Mouse (Mus musculus) regulatory T cell (primary cell): ENCODE results near the gene Gm6588.

Experiments
- in situ Hi-C: fragments of 300-600 bp; cut with MboI, MseI; formaldehyde crosslinking; loops from one replicate; pipeline ENCODE4 v1.15.1; 2025; ENCODE audit warnings: high pct_unique_total_duplicates

The Gm6588 gene

DNA sequence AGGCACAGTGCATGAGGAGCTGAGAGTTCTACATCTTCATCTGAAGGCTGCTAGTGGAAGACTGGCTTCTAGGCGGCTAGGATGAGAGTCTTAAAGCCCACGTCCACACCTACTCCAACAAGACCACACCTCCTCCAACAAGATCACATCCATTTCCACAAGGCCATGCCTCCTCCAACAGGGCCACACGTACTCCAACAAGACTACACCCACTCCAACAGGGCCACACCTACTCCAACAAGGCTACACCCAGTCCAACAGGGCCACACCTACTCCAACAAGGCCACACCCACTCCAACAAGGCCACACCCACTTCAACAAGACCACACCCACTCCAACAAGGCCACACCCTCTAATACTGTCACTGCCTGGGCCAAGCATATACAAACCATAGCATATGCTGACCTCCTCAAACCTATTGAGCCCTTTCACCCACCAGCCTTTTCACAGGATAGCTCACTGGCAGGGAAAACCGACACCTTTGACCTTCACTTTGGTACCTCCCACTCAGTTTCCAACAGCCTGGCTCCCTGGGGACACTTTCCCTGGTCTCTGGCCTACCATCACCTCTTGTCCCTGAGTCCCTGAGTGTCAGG, 19.9 kb downstream of the Gm6588 start:
- in situ Hi-C loops = no loop called here

DNA sequence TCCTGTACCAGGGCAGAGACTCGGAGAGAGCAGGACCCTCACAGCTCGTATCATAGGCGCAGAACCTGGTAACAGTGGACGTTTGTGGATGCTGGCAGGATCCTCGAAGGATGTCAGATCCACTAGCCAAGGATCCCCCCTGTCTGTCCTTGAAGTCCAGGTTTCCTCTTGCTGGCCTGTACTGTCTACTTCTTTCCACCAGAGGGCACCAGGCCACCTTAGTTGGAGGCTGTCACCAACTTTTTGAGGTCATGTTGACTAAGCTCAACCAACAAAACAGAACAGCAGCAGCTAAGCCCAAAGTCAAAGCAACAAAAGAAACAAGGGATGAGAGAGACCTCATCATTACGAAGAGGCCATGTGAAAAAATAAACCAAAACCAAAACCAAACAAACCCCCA, 20.9 kb downstream of the Gm6588 start:
- in situ Hi-C loops = no loop called here

DNA sequence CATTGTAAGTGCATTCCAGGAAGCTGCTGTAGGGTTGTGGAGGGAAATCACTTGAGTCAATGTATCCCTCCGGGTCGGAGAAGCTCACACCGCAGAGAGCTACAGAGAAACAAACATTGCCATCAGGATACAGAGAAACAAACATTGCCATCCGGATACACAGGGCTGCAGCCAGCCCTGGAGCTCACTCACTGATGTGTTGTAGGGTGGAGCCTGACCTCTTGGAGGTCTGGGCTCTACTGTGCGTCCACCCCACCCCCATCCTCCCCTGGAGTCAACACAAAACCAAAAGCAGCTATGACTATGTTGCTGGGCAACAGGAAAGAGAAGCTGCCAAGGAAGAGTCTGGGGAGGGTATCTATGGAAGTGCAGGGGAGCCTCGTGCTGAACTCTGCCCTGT, 24.2 kb downstream of the Gm6588 start:
- in situ Hi-C loops = no loop called here

DNA sequence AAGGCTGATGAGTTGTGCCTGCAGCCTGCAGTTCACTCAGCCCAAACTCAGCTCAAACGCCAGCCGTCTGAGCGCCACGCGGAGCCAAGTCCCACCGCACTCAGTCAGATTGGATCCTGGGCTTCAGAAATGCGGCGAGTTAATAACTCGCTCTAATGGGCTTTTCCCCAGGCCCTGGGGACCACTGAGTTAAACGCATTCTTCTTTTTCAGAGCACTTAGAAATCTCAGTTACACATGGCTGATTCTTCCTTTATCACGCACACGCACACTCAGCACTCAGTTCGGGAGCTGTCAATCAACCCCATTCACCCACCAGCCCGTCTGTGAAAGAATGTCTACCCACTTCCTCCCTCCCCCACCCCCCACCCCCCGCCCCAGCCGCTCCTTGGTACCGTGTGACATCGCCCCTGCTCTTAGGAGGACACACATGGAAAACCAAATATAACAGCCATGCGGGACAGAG, 32.8 kb downstream of the Gm6588 start:
- in situ Hi-C loops = no loop called here

DNA sequence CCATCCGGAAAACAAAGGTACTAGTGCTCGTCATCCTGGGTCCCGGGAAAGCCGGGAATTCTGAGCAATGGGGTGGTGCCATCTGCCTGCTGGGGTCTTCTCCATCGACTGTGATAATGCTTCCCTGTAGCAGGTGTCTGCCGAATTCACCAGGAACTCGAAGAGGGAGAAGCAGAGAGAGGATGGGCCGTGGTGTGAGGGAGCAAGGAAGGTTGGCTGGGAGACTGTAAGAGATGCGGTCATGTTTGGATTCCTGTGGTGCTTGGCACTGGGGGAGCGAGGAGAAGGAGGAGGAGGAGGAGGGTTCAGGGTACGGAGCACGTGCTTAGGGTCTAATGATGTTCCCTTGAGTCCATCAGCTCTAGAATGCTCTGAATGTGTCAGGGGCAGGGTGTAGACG, 33.3 kb downstream of the Gm6588 start:
- in situ Hi-C loops = no loop called here

DNA sequence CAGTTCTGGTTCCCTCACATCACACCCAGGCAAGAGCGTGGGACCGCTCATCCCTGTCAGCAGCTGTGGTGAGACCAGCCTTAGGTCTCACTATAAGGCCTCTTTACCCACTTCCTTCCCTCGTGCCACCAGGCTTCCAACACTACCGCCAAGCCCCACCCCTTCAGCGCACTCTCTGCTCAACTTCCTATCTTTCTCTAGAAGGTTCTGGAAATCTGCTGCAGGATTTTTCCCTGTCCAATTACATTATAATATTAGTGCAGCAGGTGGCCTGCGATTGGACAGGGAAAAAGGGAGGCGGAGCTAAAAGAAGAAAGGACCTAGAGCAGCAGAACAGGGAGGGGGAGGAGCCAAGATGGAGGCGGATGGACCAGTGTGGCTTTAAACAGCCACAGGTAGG, 33.8 kb downstream of the Gm6588 start:
- in situ Hi-C loops = no loop called here

DNA sequence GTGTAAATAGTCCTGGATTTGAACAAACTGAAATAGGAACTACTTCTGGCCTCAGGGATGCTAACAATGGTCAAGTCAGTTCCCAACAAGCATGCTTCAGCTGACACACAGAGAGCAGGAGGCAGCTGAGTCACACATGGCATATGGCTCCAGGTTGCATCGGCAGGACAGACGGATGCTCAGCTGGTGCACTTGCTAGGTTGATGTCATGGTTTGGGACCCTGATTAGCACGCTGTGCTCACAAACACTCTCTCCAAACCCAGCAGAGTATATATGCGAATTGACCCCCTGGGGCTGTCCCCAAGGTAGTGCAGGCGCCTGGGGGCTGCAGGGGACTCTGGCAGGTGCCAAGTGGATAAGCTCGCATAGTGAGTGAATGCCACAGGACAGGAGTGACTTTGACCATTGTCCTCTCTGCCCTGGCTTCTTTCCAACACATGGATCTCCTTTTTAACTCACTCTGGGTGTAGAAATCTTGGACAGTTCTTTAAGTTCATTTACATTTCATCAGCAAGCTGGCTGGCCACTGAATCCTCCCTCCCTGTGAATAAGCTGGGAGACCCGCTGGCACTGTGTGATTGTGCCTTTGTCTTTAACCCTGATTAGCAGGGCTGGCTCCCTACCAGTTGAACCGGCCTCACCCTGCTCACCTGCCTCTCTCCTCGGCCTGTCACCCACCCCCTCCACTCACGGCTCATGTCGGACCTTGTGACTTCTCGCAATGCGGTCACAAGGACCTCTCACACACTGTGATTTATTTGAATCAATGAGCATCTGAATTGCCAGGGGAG, 35.9 kb downstream of the Gm6588 start:
- in situ Hi-C loops = no loop called here

DNA sequence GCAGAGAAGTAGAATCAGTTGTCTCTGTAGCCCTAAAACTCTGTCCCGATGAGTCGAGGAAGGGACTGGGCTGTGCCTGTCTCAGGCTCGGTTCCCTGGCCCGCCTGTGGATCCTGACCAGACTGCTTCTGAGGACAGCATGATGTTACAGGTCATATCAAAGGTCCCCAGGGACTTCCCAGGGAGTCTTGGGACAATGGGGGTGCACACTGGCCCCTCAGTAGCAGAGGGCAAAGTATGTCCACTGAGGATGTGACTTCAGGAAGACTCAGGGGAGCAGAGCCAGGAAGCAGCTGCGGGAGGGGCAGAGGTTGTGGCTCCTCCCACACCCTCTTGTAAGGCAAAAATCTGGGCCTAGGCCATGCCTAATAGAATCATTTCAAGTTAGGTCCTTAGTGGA, 37.2 kb downstream of the Gm6588 start:
- in situ Hi-C loops = no loop called here

DNA sequence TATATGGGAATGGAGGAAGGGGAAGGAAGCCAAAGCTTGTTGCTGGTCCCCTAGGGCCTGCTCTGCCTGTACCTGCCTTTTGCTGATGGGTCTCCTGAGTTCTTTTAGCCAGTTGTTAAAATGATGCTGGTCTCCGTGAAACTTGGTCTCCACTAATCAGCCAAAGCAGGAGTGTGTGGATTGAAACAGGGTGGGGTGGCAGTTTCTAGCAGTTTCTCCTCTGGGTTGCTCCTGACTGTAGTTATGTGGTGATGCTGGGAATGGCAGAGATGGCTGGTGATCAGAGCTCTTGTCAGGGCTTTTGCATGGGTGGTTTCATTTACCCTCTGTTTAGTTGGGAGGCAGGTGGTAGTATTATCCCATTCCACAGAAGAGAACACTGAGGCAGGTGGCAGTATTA, 38.3 kb downstream of the Gm6588 start:
- in situ Hi-C loops = no loop called here

DNA sequence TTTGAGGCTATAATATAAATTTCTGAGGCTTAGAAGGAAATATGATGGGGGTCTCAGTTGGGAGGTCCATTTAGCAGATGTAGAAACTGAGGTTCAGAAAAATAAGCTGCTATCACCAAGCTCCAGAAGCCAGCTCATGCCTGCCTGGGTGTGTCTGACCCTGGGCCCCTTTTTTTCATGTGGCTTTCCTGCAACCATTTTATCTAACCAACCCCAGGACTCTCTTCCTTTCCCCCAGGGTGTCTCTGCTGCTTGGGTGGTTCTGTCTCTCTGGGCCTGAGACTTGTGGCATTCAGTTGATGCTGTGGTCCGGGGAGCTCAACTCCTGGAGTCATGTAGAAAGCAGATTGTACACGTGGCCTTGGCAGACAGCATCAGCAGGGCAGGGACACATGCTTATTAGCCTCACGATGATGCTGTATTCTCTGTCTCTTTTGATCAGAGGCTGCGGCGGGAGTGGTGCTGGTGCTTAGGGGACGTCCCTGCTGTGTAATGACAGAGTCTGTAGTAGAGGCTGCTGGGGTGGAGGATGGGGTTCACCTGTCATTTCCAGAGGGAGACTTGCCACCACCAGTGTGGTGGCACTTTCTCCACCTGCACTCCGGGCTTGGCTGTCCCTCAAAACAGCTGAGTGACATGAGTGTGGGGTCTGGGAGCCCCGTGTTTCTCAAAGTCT, 39.0 kb downstream of the Gm6588 start:
- in situ Hi-C loops = no loop called here

DNA sequence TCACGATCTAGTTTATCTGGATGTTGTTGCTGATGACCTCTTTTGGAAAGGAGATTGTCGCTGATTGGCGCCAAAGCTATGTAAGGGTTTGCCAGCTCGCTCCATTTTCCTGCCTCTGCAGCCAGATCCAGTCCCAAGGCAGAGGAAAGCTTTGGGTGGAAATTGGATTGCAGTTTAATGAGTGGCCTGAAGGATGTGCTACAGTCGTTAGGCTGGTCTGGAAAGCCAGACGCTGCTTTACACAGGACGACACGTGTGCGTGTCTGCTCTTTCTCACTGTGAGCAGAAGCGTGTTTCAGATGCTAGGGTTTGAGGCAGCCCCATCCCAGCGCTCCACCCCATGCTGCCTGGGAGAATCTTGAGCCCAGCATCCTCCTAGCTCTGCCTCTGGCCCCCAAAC, 42.3 kb downstream of the Gm6588 start:
- in situ Hi-C loops = no loop called here

DNA sequence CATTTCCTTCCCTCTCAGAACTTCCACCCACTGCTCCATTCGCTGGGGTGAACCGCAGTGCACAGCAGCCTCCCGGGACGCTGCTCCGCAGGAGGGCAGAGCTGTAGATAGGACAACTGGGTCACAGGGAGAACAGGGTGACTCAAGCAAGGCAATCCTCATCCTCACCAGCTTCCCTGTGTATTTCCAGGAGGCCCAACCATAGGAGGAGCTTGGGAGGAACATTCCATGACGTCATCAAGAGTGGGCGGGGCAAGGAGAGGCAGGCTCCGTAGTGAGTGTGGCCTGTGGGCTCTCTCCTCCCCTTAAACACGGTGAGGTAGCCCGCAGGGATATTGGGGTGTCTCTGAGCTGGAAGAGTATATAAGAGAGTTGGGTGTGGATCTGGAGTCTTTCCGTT, 44.3 kb downstream of the Gm6588 start:
- in situ Hi-C loops = no loop called here

DNA sequence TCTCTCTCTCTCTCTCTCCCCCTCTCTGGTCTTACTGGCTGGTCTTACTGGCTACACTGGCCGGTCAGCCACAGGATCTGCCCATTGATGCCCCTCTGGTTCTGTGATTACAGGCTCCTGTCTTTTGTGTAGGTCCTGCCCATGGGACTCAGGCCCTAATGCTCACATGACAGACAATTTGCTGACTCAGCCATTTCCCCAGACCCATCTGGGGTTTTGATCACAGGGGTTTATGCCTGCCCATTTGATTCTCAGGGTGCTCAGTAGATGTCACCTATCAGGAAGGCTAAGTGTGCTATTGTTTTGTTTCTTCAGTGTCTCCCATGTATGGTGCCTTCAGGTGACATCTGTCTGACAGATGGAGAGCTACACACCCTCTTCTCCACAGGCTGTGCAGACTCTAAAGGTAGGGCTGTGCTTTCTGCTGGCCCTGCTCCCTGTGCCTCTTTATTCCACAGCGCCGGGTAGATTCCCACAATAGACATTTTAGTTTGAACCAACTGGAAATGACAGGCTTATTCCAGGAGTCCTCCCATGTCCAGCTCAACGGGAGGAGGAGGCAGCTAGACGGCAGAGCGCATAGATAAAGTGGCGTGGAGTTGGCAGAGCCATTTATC, 47.6 kb downstream of the Gm6588 start:
- in situ Hi-C loops = no loop called here

DNA sequence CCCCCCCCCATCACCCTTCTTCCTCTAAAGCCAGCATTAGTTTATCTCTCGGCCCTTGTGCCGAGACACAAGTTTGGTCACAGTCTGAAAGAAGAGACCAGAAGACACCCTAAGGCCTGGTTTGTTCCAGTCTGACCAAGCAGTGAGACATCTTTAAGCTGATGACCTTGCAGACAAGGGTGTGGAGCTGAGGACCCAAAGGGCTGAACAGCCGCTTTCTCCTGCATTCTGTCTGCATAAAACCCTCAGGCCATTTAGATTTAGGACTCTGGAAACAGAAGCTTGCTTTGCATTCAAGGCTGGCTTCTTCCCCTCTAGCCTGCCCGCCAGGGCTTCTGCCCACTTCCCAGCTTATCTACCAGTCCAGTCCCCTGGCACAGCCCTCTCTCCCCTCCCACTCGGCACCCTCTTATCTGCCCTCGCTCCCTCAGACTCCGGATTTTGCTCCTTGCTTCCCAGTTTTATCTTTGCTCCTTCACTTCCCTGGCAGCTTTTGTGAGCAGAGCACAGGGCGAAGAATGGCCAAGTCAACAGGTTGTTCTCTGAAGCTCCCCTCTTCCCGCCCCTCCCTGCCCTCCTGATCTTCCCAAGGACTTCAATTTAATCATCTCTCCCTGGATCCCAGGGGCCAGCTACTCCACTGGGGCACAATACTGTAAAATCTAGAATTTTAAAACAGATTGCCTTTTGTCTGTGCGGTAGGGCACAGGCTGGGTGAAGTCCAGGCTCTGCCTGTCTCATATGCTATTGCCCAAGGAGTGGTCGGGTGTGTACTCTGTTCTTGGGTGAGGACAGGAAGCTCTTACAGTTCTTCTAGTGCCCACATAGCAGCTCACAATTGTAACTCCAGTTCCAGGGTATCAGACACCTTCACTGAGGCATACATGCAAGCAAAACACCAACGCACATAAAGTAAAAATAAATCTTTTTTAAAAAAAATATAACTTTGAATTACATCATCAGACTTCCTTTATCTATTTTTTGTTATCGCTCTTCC, 50.0 kb downstream of the Gm6588 start:
- in situ Hi-C loops = no loop called here

DNA sequence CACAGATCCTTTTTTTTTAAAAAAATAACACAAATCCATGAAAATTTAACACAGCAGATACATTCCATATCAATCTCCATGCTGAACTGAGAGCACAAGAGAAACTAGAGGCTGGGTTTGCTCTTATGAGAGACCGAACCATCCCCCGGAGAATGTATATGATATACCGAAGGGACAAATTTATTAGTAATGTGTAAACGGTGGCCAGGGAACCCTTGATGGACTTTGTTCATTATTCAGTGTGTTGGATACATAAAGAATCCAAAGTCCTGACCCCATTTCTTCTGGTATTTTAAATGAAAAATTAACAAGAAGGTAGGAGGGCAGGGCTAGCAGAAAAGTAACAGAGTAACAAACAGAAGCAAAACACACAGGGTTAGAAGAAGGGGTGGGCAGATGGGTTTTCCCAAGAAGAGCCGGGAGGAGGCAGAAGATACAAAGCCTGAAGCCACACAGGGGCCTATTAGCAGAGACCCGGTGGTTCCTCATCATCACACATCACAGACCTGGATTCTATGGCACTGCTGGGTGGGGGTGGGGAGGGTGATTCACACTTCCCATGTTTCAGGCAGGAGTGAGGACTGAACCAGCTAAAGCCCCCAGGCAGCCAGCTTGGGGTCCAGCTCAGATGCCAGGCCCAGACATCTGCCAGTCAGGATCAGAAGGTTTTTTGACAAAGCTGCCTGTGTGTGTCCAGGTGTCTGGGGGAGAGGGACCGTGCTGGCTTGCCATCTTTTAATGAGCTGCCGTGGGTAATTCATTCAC, 50.9 kb downstream of the Gm6588 start:
- in situ Hi-C loops = no loop called here
